Mouse (Mus musculus) embryonic facial prominence, embryonic 14.5 days (tissue): ENCODE results near the gene Fam149a. TPM values are rescaled to one million over a fixed set of nuclear protein-coding genes. Genes with fewer than 3 reads are reported as not detected.

Source experiments
- ATAC-seq: fragments of 200-750 bp; cut with Nextera tagmentation; 2 replicates; pipeline ENCODE4 v1.8.0; 2017; ENCODE audit warnings: low read depth, moderate number of reproducible peaks, moderate TSS enrichment
- DNase-seq: peaks from one replicate; pipeline ENCODE4 v3.0.0-alpha.2; 2015; ENCODE audit warnings: low spot score
- H3K27ac ChIP-seq: fragments of 300-500 bp; sonication (generic); replicated peaks from 2 replicates; pipeline ENCODE4 v1.5.1; 2014; ENCODE audit warnings: low read depth, mild to moderate bottlenecking, low read length, moderate library complexity
- H3K27me3 ChIP-seq: fragments of 300-500 bp; sonication (generic); replicated peaks from 2 replicates; pipeline ENCODE4 v1.6.1; 2014; ENCODE audit warnings: low read length; ENCODE audit not compliant: control insufficient read depth, insufficient read depth
- H3K36me3 ChIP-seq: fragments of 300-500 bp; sonication (generic); 2 replicates; pipeline ENCODE4 v1.6.1; 2014; ENCODE audit warnings: low read length, mixed read lengths; ENCODE audit not compliant: control insufficient read depth, insufficient read depth
- H3K4me1 ChIP-seq: fragments of 300-500 bp; sonication (generic); 2 replicates; pipeline ENCODE4 v1.6.1; 2014; ENCODE audit warnings: antibody characterized with exemption, low read length; ENCODE audit not compliant: control insufficient read depth, insufficient read depth
- H3K4me2 ChIP-seq: fragments of 300-500 bp; sonication (generic); 2 replicates; pipeline ENCODE4 v1.6.1; 2014; ENCODE audit warnings: low read depth, mild to moderate bottlenecking, low read length, moderate library complexity, mixed read lengths
- H3K4me3 ChIP-seq: fragments of 300-500 bp; sonication (generic); 2 replicates; pipeline ENCODE4 v1.5.1; 2014; ENCODE audit warnings: low read depth, mild to moderate bottlenecking, low read length
- H3K9ac ChIP-seq: fragments of 300-500 bp; sonication (generic); 2 replicates; pipeline ENCODE4 v1.6.1; 2014; ENCODE audit warnings: low read depth, mild to moderate bottlenecking, low read length, moderate library complexity, mixed read lengths
- H3K9me3 ChIP-seq: fragments of 300-500 bp; sonication (generic); 2 replicates; pipeline ENCODE4 v1.6.1; 2016; ENCODE audit warnings: low read length; ENCODE audit not compliant: control insufficient read depth
- WGBS: fragments of 180-500 bp; shearing (Covaris S2); extraction: QIAGEN DNeasy Blood & Tissue Kit; methylation state at CpG from one replicate; pipeline ENCODE4 v1.1.7; 2014; 5-methylcytosine and 5-hydroxymethylcytosine counted together
- polyA plus RNA-seq: library from polyadenylated mRNA; unstranded; fragments of >200 nt; fragmentation: Nextera tagmentation; extraction: Ambion mirVana; gene quantifications from 2 replicates; pipeline ENCODE4 v1.2.1, GENCODE M21; 2014

The Fam149a gene
- polyA plus RNA-seq, 1 experiment from 2014 or later, result 17.6 TPM

DNA sequence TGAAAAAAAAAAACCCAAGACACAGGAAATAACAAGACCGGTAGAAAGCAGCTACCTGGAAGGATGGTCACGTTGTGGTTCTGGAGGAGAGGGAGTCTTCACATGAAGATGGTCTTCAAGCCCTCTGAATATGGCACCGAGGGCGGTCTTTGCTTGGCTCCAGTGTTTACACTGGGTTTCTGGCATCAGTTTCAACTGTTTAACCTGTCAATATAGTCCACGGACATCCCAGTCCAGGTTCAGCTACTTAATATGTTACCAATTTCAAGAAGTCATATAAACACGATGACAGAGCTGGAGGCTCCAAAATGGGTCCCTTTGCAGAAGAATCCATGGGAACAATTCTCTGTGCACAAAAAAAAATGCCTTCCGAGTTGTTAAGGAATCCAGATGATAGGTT lies 87.4 kb downstream of the Fam149a start, which contains the start of gene Klkb1:
Gene Klkb1, minus strand, starts transcription at position 173 of the 400 bp plus-strand sequence.
- no peak for DNase-seq
- no peaks in the 10 kb centered on the region for H3K4me1 ChIP-seq
- 87% methylated on average over 7 of the region's 7 CpGs for WGBS

DNA sequence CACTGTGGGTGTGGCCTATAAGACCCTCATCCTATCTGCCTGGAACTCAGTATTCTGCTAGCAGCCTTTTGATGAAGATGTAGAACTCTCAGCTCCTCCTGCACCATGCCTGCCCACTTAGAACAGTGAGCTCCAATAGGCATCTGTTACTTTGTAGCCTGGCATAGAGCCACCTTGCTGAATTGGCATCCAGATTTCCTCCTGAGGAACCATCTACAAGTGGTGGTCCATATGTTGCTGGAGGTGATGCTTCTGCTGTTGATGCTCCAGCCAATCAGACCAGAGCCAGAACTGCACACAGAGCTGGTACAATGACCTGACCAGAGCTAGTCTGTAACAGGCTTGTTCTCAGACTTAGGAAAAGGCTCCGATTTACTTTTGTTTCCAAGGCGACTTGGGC lies 90.3 kb downstream of the Fam149a start:
- Histone ChIP-seq H3K27me3 (no peaks in the 10 kb centered on the region), H3K36me3 (no peaks in the 10 kb centered on the region), H3K9ac (no peak overlapping the region), H3K4me3 (no peak overlapping the region), H3K4me1 (no peaks in the 10 kb centered on the region), H3K27ac (no peak overlapping the region), H3K4me2 (no peak overlapping the region), H3K9me3 (no peaks in the 10 kb centered on the region)
- no peak for DNase-seq
- WGBS, result 84% methylated on average over 2 of the region's 2 CpGs
- ATAC-seq, result no peak

More for the DNA sequence above, 87.4 kb downstream of the Fam149a start, which contains the start of gene Klkb1:
- no peak within 1 kb of the TSS for H3K27ac ChIP-seq
- no peaks in the 10 kb centered on the region for H3K36me3 ChIP-seq
- no peak within 1 kb of the TSS for H3K4me3 ChIP-seq
- no peak within 1 kb of the TSS for H3K4me2 ChIP-seq
- ATAC-seq, result no peak
- H3K9ac ChIP-seq, result no peak within 1 kb of the TSS
- H3K27me3 ChIP-seq, result no peaks in the 10 kb centered on the region
- no peaks in the 10 kb centered on the region for H3K9me3 ChIP-seq

Other genes starting within 250 kb of the Fam149a start
- not detected in 2 replicates for gene F11, start 120.3 kb downstream of the Fam149a start, polyA plus RNA-seq
- 0.07 and 0.13 TPM in 2 replicates for gene Klkb1, start 87.4 kb downstream of the Fam149a start, polyA plus RNA-seq
- gene Gm45753, start 73.8 kb downstream of the Fam149a start, polyA plus RNA-seq, result not detected in 2 replicates
- gene Cyp4v3, start 49.1 kb downstream of the Fam149a start, polyA plus RNA-seq, result 2.7 and 3.5 TPM in 2 replicates
- 2.1 and 2.6 TPM in 2 replicates for gene Tlr3, start 28.8 kb upstream of the Fam149a start, polyA plus RNA-seq
- gene Sorbs2, start 125.5 kb upstream of the Fam149a start, polyA plus RNA-seq, result 32.2 and 36.7 TPM in 2 replicates